Mouse (Mus musculus): ENCODE data around the gene Erh.

Erh gene

GRCm38 (mm10) chr12:80615371-80616257, 28.5 kb downstream of the Erh start:
- DNase-seq (ENCODE audit: low read depth), result no peak

GRCm38 (mm10) chr12:80612113-80612791, 31.9 kb downstream of the Erh start:
- DNase-seq (ENCODE audit: low read depth), result no peak

GRCm38 (mm10) chr12:80609928-80610327, 34.2 kb downstream of the Erh start:
- DNase-seq (ENCODE audit: low read depth), result no peak

- no peak for DNase-seq (ENCODE audit: low read depth)
These were observed 35.6 kb downstream of the Erh start for GRCm38 (mm10) chr12:80608576-80608975.

GRCm38 (mm10) chr12:80604218-80604617, 39.9 kb downstream of the Erh start:
- no peak for DNase-seq (ENCODE audit: low read depth)

- DNase-seq (ENCODE audit: low read depth), result no peak
These were observed 40.6 kb downstream of the Erh start for GRCm38 (mm10) chr12:80603566-80603965.

GRCm38 (mm10) chr12:80602432-80602831, 41.7 kb downstream of the Erh start:
- DNase-seq (ENCODE audit: low read depth), result no peak

- no peak for DNase-seq (ENCODE audit: low read depth)
These were observed 42.4 kb downstream of the Erh start for GRCm38 (mm10) chr12:80601597-80602269.

GRCm38 (mm10) chr12:80598756-80599155, 45.4 kb downstream of the Erh start:
- DNase-seq (ENCODE audit: low read depth), result no peak

GRCm38 (mm10) chr12:80598236-80598635, 45.9 kb downstream of the Erh start:
- DNase-seq (ENCODE audit: low read depth), result no peak

- DNase-seq (ENCODE audit: low read depth), result no peak
These were observed 48.2 kb downstream of the Erh start for GRCm38 (mm10) chr12:80595968-80596367.

- no peak for DNase-seq (ENCODE audit: low read depth)
These were observed 48.6 kb downstream of the Erh start for GRCm38 (mm10) chr12:80595566-80595965.

- no peak for DNase-seq (ENCODE audit: low read depth)
These were observed 49.4 kb downstream of the Erh start for GRCm38 (mm10) chr12:80594781-80595180.

- no peak for DNase-seq (ENCODE audit: low read depth)
These were observed 50.0 kb downstream of the Erh start for GRCm38 (mm10) chr12:80594141-80594540.

GRCm38 (mm10) chr12:80584973-80585372, 59.2 kb downstream of the Erh start:
- peak; percentile 4 for DNase-seq (ENCODE audit: low read depth)
